Mouse (Mus musculus) embryonic fibroblast, embryonic 13.5 days (primary cell): Measurements from ENCODE around the gene Wdfy1.

Experiments used
- CTCF ChIP-seq: IDR thresholded peaks from 2 replicates; pipeline ENCODE4 v1.5.1; 2011; ENCODE audit warnings: mild to moderate bottlenecking, control low read depth, low read length, moderate library complexity, borderline replicate concordance; ENCODE audit not compliant: insufficient read depth
- POLR2A ChIP-seq: IDR thresholded peaks from 2 replicates; pipeline ENCODE4 v1.6.1; 2011; ENCODE audit warnings: low read depth, mild to moderate bottlenecking, control low read depth, low read length, moderate library complexity

DNA sequence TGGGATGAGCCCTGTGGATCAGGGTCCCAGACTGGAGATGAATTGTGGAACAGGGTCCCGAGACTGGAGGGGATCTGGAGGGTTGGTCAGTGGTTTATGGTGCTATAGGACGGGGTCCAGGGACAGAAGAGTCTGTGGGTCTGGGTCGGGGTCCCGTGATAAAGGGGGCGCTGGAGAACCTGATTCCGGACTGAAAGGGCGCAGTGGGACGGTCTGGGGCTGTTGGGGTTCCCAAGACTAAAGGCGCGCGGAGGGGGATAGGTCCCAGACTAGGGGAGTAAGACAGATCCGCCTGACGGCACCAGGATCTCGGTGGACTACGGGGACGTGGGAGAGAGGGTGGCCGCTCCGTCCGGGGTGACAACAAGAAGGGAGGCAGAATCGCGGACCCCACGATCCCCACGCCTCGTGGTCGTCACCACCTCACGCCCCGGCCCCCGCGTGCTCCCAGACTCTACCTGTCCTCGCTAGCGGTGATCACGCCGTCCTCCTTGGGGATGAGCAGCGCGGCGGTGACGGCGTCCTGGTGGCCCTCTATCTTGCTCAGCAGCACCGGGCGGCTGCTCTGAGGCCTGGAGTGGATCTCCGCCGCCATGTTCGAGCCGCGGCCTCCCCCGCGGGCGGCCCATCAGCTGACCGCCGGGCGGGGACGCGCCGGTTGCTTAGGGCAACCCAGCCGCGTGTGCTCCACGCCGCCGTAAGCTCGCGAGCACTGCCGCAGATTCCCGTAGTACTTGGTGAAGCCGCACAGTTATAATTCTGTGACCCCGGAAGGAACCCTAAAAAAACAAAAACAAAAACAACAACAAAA, 14.6 kb downstream of the Wdfy1 start:
- TF ChIP-seq CTCF = no peak
- TF ChIP-seq POLR2A = peak; percentile 95
